Mouse (Mus musculus) ovary, postnatal 36 days (tissue): ENCODE measurements around the gene Chmp5.
"Not testable (repeated sequence)": the region's sequence is repeated elsewhere in the genome, so short reads cannot be mapped to it uniquely, and the experiment has no call there.

ENCODE experiments used
- DNase-seq: peaks from one replicate; pipeline ENCODE4 v3.0.0; 2022; ENCODE audit warnings: low spot score, mixed read lengths

Chmp5 gene

GRCm38 (mm10) chr4:40948160-40948708, at the start of gene Chmp5, which contains the start of gene Bag1:
Chmp5 (plus strand) TSS chr4:40948407.
Bag1 (minus strand) TSS chr4:40948294.
- DNase-seq, result peak; percentile 99

- no peak for DNase-seq
These were observed 49.6 kb upstream of the Chmp5 start for GRCm38 (mm10) chr4:40898476-40899044.

DNA sequence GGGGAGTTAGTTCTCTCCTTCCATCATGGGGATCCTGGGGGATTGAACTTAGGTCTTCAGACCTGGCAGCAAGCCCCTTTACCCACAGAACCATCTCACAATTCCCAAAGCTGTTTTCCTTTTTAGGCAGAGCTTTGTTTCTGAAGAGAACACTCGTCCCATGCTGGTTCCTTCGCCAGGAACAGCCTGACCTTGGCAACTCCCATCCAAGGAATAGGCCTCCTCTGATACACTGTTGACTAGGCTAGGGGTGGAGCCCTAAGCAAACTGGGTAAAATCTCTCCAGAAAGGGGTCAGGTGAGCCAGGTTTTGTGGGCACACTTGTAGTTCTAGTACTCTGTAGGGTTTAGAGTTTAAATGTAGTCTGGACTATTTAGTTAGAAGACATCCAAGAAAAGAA, 48.9 kb upstream of the Chmp5 start:
- peak; percentile 32 for DNase-seq

DNA sequence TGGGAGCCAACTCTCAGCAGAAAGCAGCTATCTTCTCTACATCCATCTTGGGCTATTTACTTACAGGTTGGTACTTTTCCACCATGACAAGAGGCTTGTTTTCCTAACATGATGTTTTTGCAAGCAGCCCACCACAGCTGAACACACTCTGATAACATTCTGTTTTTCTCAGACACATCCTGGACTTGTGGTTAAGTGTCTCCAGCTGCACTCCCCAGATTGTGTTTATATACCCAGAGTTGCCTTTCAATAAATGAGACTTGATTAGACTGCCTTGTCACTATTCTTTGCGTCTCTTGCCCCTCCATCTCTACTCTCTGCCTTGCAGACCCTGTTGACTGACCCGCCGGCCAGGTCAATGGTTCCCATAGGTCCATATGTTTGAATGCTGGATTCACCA, 48.1 kb upstream of the Chmp5 start:
- DNase-seq, result no peak

- no peak for DNase-seq
These were observed 47.6 kb upstream of the Chmp5 start for GRCm38 (mm10) chr4:40900612-40901011.

DNA sequence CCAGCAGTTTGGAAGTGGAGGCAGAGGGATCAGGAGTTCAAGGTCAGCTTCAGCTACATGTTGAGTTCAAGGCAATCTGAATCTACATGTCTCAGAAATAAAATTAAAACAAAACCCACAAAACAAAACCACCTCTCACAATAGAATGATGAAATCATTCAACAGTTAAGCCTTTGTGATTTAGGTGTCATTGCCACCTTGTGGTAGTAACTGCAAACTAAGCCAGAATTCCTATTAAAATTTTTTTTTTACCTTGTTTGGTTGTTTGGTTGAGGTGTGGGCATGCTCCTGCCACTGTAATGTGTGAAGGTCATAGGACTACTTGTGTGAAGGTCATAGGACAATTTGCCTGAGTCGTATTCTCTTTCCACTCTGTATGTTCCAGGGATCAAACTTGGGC, 41.9 kb upstream of the Chmp5 start:
- DNase-seq, result no peak

GRCm38 (mm10) chr4:40908261-40908969, 39.8 kb upstream of the Chmp5 start:
- DNase-seq, result peak; percentile 49

- no peak for DNase-seq
These were observed 33.8 kb upstream of the Chmp5 start for GRCm38 (mm10) chr4:40914287-40914867.

- no peak for DNase-seq
These were observed 32.3 kb upstream of the Chmp5 start for GRCm38 (mm10) chr4:40915947-40916346.

DNA sequence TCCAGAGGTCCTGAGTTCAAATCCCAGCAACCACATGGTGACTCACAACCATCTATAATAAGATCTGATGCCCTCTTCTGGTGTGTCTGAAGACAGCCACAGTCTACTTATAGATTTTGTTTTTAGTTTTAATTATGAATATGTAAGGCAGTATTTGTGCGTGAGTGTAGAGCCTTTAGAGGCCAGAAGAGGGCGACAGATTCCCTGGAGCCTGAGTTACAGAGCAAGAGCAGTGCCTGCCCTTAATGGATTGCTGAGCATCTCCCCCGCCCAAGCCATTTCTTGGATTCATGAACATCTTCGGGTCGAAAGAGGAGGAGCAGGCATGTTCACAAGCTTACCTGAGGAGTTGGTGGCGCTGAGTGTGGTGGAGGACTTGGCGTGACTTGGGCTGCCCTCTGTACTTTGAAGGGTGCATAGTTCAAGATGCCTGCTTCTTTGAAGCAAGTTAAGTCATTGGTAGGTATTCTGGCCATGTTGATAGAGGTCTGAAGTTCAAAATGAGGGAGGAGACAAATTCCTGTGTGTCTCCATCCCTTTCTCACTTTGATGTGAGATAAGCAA, 31.5 kb upstream of the Chmp5 start:
- DNase-seq, result no peak

GRCm38 (mm10) chr4:40919785-40920184, 28.4 kb upstream of the Chmp5 start, which contains the start of gene Spink4:
Spink4 (plus strand) TSS chr4:40920052.
- peak; percentile 61 for DNase-seq

DNA sequence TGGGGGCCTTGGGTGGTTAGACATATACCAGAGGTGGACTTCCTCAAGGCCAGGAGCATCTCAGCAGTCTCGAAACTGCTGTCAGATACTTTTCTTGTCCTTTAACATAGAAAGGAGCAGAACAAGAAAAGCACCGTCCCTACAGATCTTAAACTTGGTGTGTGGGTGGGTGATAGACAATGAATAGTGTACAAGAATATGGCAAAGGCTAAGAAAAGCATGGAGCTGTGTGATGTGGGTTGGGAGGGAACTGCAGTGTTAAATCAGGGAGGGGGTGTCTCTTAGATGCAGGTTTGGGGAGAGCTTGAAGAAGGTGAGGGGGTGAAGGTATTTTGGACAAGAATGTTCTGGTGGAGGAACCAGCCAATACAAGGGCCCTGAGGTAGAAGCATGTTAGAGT, 27.6 kb upstream of the Chmp5 start:
- DNase-seq, result no peak

DNA sequence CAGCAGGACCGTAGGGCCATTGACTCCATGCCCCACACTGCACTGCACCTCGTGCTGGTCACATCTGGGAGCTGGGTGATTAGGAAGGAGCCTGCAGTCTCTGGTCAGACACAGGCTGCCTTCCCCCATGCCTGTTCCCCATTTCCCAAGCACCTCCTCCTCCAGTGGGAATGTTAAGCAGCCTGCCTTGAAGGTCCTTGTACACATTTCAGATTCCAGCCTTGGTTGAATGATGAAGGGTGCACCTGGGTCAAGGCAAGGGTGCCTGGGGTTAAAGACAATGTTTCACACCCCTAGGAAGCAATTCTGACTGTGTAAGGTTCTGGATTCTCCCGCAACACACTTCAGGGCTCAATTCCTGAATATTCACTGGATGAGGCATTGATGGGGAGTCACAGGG, 26.9 kb upstream of the Chmp5 start:
- no peak for DNase-seq

- DNase-seq, result no peak
These were observed 25.0 kb upstream of the Chmp5 start for GRCm38 (mm10) chr4:40923087-40923651.

GRCm38 (mm10) chr4:40925568-40925967, 22.6 kb upstream of the Chmp5 start:
- no peak for DNase-seq

DNA sequence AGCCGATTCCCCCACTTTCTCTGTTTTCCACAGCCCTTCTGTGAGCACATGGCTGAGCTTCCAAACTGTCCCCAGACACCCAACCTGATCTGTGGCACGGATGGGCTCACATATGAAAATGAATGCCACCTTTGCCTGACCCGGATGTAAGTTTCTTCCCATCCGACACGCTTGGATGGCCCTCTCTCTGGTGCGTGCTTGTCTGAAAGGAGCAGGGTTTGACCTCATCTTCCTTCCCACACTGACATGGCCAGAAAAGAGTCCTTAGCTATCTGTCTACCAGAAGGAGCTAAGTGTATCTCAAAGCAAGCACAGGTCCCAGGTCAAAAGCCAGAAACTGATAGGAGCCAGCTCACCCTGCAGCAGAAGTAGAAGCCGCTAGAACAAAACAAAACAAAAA, 19.2 kb upstream of the Chmp5 start:
- DNase-seq, result no peak

DNA sequence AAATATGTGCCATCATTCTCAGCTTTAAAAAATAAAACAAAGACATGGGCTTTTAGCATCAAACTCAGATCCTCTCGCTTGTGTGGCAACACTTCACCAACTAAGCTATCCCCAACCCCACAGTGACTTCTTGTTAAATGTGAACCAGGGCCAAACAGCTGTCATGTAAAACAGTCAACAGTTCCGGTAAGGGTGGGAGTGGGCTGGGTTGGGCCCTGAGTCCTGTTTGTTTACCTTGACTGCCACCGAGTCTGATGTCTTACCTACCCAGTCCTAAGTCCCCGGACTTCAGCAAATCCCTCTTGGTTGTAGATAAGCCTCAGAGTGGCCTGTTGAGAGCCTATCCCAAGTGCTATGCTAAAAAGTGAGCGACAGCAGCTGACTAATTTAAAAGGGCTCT, 14.5 kb upstream of the Chmp5 start:
- DNase-seq, result no peak

DNA sequence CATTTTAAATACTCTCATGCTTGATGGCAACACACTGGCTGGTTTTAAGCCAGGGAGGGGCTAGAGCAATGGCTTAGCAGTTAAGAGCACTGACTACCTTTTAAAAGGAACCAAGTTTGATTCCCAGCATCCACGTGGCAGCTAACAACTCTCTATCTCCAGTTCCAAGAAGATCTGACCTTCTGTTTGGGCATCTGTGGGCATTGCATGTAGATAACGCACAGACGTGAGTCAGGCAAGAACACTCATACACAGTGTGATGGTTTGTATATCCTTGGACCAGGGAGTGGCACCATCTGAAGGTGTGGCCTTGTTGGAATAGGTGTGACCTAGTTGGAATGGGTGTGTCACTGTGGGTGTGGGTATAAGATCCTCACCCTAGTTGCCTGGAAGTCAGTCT, 13.8 kb upstream of the Chmp5 start:
- not testable (repeated sequence) for DNase-seq

GRCm38 (mm10) chr4:40936175-40936839, 11.9 kb upstream of the Chmp5 start:
- DNase-seq, result peak; percentile 43

GRCm38 (mm10) chr4:40938793-40939192, 9.4 kb upstream of the Chmp5 start:
- DNase-seq, result no peak

DNA sequence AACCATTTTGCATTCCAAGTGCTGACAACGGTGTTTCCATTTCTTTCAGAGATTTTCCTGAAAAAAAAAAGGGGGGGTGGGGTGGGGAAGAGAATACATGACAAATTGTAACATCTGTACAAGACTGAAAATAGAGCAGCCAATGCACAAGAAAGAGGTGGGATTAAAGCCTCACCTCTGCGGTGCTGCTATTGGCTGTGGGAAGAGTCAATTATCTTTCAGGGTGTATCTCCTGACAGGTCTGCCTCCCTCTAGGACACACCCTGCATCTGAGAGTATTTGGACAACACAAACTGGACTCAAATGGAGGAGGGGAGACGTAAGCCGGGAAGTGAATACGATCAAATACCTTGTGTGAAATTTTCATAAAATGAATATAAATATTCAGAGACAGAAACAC, 4.6 kb upstream of the Chmp5 start:
- no peak for DNase-seq
